Mouse (Mus musculus): ENCODE results near the gene Klhdc2.

DNA sequence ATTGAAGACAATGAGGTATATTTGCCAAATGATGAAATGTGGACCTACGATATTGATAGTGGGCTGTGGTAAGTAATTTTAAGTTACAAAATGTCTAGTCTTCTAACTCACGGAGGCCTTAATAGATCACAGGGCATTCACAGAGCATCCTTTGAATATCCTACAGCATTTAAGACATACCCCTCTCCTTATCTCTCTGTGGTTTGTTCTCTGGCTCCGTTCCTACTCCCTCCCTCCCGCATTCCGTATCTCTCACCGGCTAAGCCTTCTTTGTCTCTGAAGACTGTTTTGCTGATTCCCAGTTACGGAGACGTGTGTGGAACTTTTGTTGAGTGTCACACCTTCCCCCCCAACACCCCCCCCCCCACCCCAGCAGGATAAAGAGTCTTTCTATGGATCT, 45.7 kb upstream of the Klhdc2 start:
- no peak for TF ChIP-seq EP300 (IDR thresholded peaks at IDR 0.05; ENCODE audit: low read depth)
- no peak for TF ChIP-seq CTCF (IDR thresholded peaks at IDR 0.05; ENCODE audit: low read depth)
